Mouse (Mus musculus): ENCODE results near the gene Tipin.

The Tipin gene

GRCm38 (mm10) chr9:64256204-64256603 lies 25.2 kb upstream of the Tipin start:
- TF ChIP-seq GATA4 (IDR thresholded peaks at IDR 0.05; ENCODE audit: insufficient replicate concordance, low read length), result no peak

- TF ChIP-seq GATA4 (IDR thresholded peaks at IDR 0.05; ENCODE audit: insufficient replicate concordance, low read length), result no peak
Measured at GRCm38 (mm10) chr9:64259906-64260305, 21.5 kb upstream of the Tipin start.

GRCm38 (mm10) chr9:64261023-64261422 lies 20.4 kb upstream of the Tipin start:
- TF ChIP-seq GATA4 (IDR thresholded peaks at IDR 0.05; ENCODE audit: insufficient replicate concordance, low read length), result no peak

- no peak for TF ChIP-seq GATA4 (IDR thresholded peaks at IDR 0.05; ENCODE audit: insufficient replicate concordance, low read length)
Measured at GRCm38 (mm10) chr9:64264813-64265212, 16.6 kb upstream of the Tipin start.

- TF ChIP-seq GATA4 (IDR thresholded peaks at IDR 0.05; ENCODE audit: insufficient replicate concordance, low read length), result no peak
Measured at GRCm38 (mm10) chr9:64267231-64267630, 14.2 kb upstream of the Tipin start.

- TF ChIP-seq GATA4 (IDR thresholded peaks at IDR 0.05; ENCODE audit: insufficient replicate concordance, low read length), result no peak
Measured at GRCm38 (mm10) chr9:64268196-64268595, 13.2 kb upstream of the Tipin start.

GRCm38 (mm10) chr9:64271249-64271648 lies 10.1 kb upstream of the Tipin start:
- TF ChIP-seq GATA4 (IDR thresholded peaks at IDR 0.05; ENCODE audit: insufficient replicate concordance, low read length), result no peak

- no peak for TF ChIP-seq GATA4 (IDR thresholded peaks at IDR 0.05; ENCODE audit: insufficient replicate concordance, low read length)
Measured at GRCm38 (mm10) chr9:64272611-64273010, 8.8 kb upstream of the Tipin start.

- no peak for TF ChIP-seq GATA4 (IDR thresholded peaks at IDR 0.05; ENCODE audit: insufficient replicate concordance, low read length)
Measured at GRCm38 (mm10) chr9:64273757-64274156, 7.6 kb upstream of the Tipin start.

- TF ChIP-seq GATA4 (IDR thresholded peaks at IDR 0.05; ENCODE audit: insufficient replicate concordance, low read length), result no peak
Measured at GRCm38 (mm10) chr9:64274291-64274690, 7.1 kb upstream of the Tipin start.

GRCm38 (mm10) chr9:64274919-64275318 lies 6.5 kb upstream of the Tipin start:
- no peak for TF ChIP-seq GATA4 (IDR thresholded peaks at IDR 0.05; ENCODE audit: insufficient replicate concordance, low read length)

- TF ChIP-seq GATA4 (IDR thresholded peaks at IDR 0.05; ENCODE audit: insufficient replicate concordance, low read length), result no peak
Measured at GRCm38 (mm10) chr9:64277706-64278105, 3.7 kb upstream of the Tipin start.

GRCm38 (mm10) chr9:64278665-64279310 lies 2.6 kb upstream of the Tipin start:
- TF ChIP-seq GATA4 (IDR thresholded peaks at IDR 0.05; ENCODE audit: insufficient replicate concordance, low read length), result no peak

GRCm38 (mm10) chr9:64281781-64282178 lies 399 bp downstream of the Tipin start:
- no peak for TF ChIP-seq GATA4 (IDR thresholded peaks at IDR 0.05; ENCODE audit: insufficient replicate concordance, low read length)

- TF ChIP-seq GATA4 (IDR thresholded peaks at IDR 0.05; ENCODE audit: insufficient replicate concordance, low read length), result no peak
Measured at GRCm38 (mm10) chr9:64282404-64282987, 1.1 kb downstream of the Tipin start.

GRCm38 (mm10) chr9:64306476-64307312 lies 25.3 kb downstream of the Tipin start:
- TF ChIP-seq GATA4 (IDR thresholded peaks at IDR 0.05; ENCODE audit: insufficient replicate concordance, low read length), result no peak
